Mouse (Mus musculus) stomach, embryonic 14.5 days (tissue): ENCODE measurements around the gene Sirpa. TPM values are rescaled to one million over a fixed set of nuclear protein-coding genes. Genes with fewer than 3 reads are reported as not detected.

Experiments used
- ATAC-seq: fragments of 200-750 bp; cut with Nextera tagmentation; 2 replicates; pipeline ENCODE4 v1.8.0; 2017; ENCODE audit warnings: low read depth, moderate TSS enrichment; ENCODE audit not compliant: insufficient number of reproducible peaks, insufficient read depth, low FRiP score
- H3K27ac ChIP-seq: fragments of 300-500 bp; sonication (generic); 2 replicates; pipeline ENCODE4 v1.5.1; 2014; ENCODE audit warnings: mild to moderate bottlenecking, low read length, moderate library complexity, mixed read lengths
- H3K27me3 ChIP-seq: fragments of 300-500 bp; sonication (generic); 2 replicates; pipeline ENCODE4 v1.6.1; 2014; ENCODE audit warnings: low read length, control low read depth, mixed read lengths; ENCODE audit not compliant: control insufficient read depth, insufficient read depth
- H3K36me3 ChIP-seq: fragments of 300-500 bp; sonication (generic); 2 replicates; pipeline ENCODE4 v1.6.1; 2014; ENCODE audit warnings: mild to moderate bottlenecking, control low read depth, low read length, moderate library complexity, mixed read lengths; ENCODE audit not compliant: control insufficient read depth, insufficient read depth
- H3K4me1 ChIP-seq: fragments of 300-500 bp; sonication (generic); 2 replicates; pipeline ENCODE4 v1.6.1; 2014; ENCODE audit warnings: low read length, control low read depth, mixed read lengths; ENCODE audit not compliant: control insufficient read depth, insufficient read depth
- H3K4me2 ChIP-seq: fragments of 300-500 bp; sonication (generic); replicated peaks from 2 replicates; pipeline ENCODE4 v1.6.1; 2014; ENCODE audit warnings: low read depth, low read length, control low read depth
- H3K4me3 ChIP-seq: fragments of 300-500 bp; sonication (generic); 2 replicates; pipeline ENCODE4 v1.5.1; 2014; ENCODE audit warnings: low read depth, low read length, control low read depth
- H3K9ac ChIP-seq: fragments of 300-500 bp; sonication (generic); replicated peaks from 2 replicates; pipeline ENCODE4 v1.6.1; 2014; ENCODE audit warnings: low read depth, mild to moderate bottlenecking, control low read depth, low read length, moderate library complexity, mixed read lengths
- H3K9me3 ChIP-seq: fragments of 300-500 bp; sonication (generic); 2 replicates; pipeline ENCODE4 v1.6.1; 2016; ENCODE audit warnings: low read depth, low read length, control low read depth; ENCODE audit not compliant: control insufficient read depth
- WGBS: fragments of 180-500 bp; shearing (Covaris S2); extraction: QIAGEN DNeasy Blood & Tissue Kit; methylation state at CpG from one replicate; pipeline ENCODE4 v1.1.7; 2014; 5-methylcytosine and 5-hydroxymethylcytosine counted together
- polyA plus RNA-seq: library from polyadenylated mRNA; unstranded; fragments of >200 nt; fragmentation: Nextera tagmentation; extraction: Ambion mirVana; gene quantifications from 2 replicates; pipeline ENCODE4 v1.2.1, GENCODE M21; 2014

The Sirpa gene
- polyA plus RNA-seq, 1 experiment from 2014 or later: 27.4 TPM

DNA sequence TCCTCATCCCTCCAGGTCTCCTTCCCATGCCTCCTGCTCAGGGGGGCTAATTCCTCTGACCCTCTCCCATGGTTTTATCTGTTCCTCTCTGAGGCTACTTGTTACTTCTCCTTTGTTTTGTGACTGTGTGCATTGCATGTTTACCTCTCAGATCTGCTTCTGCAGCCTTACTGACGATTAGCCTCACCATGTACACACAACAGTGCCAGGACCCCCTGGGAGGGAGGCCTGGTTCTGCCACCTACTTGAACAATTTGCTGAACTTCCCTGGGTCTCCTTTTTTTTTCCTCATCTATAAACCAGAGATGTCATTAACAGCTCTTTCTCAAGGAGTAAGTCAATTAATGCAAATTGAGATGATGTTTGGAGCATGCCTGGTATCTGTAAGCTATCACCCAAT, 4.9 kb downstream of the Sirpa start:
- Histone ChIP-seq H3K9me3 (no peaks in the 10 kb centered on the region), H3K27ac (no peak overlapping the region), H3K36me3 (no peaks in the 10 kb centered on the region), H3K9ac (no peak overlapping the region), H3K27me3 (no peaks in the 10 kb centered on the region), H3K4me2 (no peak overlapping the region), H3K4me1 (peaks cover 8% of the 10 kb centered on the region; the same call in 1 of the 2 replicates), H3K4me3 (no peak overlapping the region)
- WGBS: 42% methylated on average over 1 of the region's 1 CpGs
- no peak for ATAC-seq

DNA sequence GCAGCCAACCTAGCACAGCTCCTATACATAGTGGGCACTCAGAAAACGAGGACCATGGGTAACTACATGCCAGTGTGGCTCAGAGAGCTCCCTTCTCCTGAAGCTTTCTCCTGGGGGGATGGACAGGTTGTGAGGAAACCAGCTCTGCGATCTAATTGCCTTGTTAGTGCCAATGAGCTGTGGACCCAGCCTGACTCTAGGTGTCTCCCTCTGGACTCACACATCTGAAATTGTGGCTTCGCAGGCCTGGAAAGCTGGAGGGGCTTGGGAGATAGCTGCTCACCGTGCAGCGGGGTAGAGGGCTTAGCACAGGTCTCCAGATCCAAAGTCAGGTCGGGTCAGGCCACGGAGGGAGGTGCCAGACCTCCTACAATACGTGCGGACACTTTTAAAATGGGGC, 5.5 kb downstream of the Sirpa start:
- no peak for ATAC-seq
- WGBS: 55% methylated on average over 9 of the region's 9 CpGs
- Histone ChIP-seq H3K4me3 (no peak overlapping the region), H3K4me1 (peaks cover 8% of the 10 kb centered on the region; the same call in 1 of the 2 replicates), H3K36me3 (no peaks in the 10 kb centered on the region), H3K4me2 (no peak overlapping the region), H3K27me3 (no peaks in the 10 kb centered on the region), H3K27ac (no peak overlapping the region), H3K9me3 (no peaks in the 10 kb centered on the region), H3K9ac (no peak overlapping the region)

DNA sequence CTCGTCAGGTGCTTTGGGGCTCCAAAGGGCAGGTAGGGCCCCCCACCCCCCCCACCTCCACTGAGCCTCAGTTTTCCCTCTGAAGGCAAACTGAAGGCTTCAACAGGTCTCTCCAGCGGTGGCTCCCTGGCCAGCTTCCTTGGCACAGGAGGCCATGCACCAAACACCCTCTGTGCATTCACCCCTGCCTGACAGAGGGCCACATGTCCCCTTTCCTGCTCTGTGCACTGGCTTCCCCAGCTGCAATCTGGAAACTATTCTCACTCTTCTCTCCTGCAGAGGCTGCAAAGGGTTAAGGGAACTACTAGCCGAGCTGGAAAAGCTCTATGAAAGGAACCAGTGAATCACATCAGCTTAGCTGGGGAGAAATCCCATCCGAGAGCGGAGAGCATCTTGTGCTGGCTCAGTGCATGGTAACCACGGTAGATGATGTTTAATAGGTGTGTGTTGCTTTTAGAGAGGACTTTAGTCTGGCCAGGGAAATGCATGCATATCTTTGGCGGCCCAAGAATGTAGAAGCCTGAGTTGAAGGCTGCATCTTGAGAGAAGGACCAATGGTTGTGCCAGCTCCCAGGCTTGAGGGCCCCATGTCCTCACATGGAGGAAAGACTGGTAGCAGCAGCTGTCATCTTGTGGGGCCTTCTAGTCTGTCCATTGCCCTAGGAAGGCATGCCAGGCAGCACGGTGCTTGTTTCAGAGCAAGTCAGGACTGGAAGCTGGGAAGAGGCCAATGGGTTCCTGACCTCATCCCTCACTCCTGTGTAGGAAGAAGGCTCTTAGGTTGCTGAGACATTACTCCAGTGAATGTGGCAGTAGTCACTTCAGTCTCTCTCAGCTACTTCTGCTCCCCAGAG, 6.8 kb downstream of the Sirpa start:
- Histone ChIP-seq H3K9ac (no peak overlapping the region), H3K9me3 (no peaks in the 10 kb centered on the region), H3K4me3 (no peak overlapping the region), H3K36me3 (no peaks in the 10 kb centered on the region), H3K27me3 (no peaks in the 10 kb centered on the region), H3K4me2 (no peak overlapping the region), H3K4me1 (peaks cover 3% of the 10 kb centered on the region; the same call in 1 of the 2 replicates), H3K27ac (no peak overlapping the region)
- ATAC-seq: no peak
- 68% methylated on average over 8 of the region's 8 CpGs for WGBS

DNA sequence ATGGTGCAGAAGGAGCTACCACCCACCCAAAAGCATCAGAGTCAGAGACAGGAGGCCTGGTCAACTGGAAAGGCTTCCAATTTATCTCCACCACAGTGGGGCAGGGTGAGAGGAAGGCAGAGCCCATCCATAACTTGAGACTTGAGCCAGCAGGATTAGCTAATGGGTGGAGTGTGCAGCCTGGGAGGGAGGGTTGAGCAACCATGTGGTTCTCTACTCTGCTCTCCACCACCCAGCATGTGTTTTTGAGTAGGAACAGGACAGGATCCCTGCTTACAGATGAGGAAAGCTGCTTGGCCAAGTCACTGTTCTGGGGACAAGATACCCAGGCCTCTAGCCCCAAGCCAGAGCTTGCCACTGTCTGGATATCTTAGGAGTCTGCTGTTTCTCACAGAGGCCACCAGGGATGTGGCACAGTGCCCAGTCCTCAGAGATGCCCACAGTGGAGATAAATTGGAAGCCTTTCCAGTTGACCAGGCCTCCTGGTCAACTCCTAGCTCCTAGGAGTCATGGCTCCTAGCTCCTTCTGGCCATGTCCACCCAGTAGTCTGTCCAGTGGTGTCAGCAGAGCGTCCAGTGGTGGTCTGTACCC, 8.5 kb downstream of the Sirpa start:
- H3K27ac ChIP-seq: no peak overlapping the region
- no peaks in the 10 kb centered on the region for H3K36me3 ChIP-seq
- H3K9me3 ChIP-seq: no peaks in the 10 kb centered on the region
- no peak overlapping the region for H3K4me3 ChIP-seq
- WGBS: 81% methylated on average over 1 of the region's 1 CpGs
- no peak for ATAC-seq
- H3K27me3 ChIP-seq: no peaks in the 10 kb centered on the region
- H3K4me1 ChIP-seq: no peaks in the 10 kb centered on the region
- H3K9ac ChIP-seq: no peak overlapping the region
- no peak overlapping the region for H3K4me2 ChIP-seq

- no peaks in the 10 kb centered on the region for H3K4me1 ChIP-seq
- ATAC-seq: no peak
- 80% methylated on average over 10 of the region's 10 CpGs for WGBS
These were observed 9.4 kb downstream of the Sirpa start for GRCm38 (mm10) chr2:129601894-129602663.

DNA sequence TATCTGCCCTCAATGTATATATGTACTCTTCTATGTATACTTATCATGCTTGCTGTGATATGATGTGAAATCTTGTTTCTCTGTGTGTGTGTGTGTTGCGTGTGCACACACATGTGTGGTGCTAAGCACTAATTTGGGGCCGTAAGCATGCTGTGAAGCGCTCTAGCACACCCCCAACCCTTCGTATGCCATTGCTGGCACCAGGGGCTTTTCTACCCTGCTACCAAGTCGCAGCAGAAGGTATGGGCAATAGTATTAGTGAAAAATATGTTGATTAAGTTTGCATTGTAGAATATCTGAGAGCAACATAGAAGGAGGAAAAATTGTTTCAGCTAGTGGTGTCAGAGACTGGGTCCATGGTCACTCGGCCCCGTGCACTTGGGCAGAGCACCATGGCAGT, 10.2 kb downstream of the Sirpa start:
- Histone ChIP-seq H3K4me3 (no peak overlapping the region), H3K9ac (no peak overlapping the region), H3K9me3 (no peaks in the 10 kb centered on the region), H3K27ac (no peak overlapping the region), H3K4me2 (no peak overlapping the region), H3K27me3 (no peaks in the 10 kb centered on the region), H3K36me3 (no peaks in the 10 kb centered on the region), H3K4me1 (no peaks in the 10 kb centered on the region)
- ATAC-seq: no peak
- 93% methylated on average over 7 of the region's 7 CpGs for WGBS

More at GRCm38 (mm10) chr2:129601894-129602663, 9.4 kb downstream of the Sirpa start:
- H3K27me3 ChIP-seq: no peaks in the 10 kb centered on the region
- no peak overlapping the region for H3K4me2 ChIP-seq
- H3K27ac ChIP-seq: no peak overlapping the region
- no peak overlapping the region for H3K9ac ChIP-seq
- no peaks in the 10 kb centered on the region for H3K36me3 ChIP-seq
- no peak overlapping the region for H3K4me3 ChIP-seq
- no peaks in the 10 kb centered on the region for H3K9me3 ChIP-seq

DNA sequence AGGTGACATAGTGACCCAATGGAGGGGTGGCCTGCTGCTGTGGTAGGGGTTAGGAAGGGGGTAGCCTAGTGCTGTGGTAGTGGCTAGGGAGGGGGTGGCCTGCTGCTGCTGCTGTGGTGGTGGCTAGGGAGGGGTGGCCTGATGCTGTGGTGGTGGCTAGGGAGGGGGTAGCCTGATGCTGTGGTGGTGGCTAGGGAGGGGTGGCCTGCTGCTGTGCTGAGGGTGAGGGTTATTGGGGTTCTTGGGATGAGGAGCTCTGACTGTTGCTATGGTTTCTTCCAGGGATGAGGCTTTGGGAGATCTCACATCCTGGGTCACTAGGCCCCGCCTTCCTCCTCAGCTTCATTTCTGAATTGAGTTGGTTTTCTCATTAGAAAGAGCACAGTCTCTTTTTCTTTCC, 10.9 kb downstream of the Sirpa start:
- Histone ChIP-seq H3K27ac (no peak overlapping the region), H3K27me3 (no peaks in the 10 kb centered on the region), H3K4me3 (no peak overlapping the region), H3K9me3 (no peaks in the 10 kb centered on the region), H3K36me3 (no peaks in the 10 kb centered on the region), H3K9ac (no peak overlapping the region), H3K4me1 (no peaks in the 10 kb centered on the region), H3K4me2 (no peak overlapping the region)
- WGBS: 78% methylated on average over 1 of the region's 1 CpGs
- ATAC-seq: peak; percentile 90

DNA sequence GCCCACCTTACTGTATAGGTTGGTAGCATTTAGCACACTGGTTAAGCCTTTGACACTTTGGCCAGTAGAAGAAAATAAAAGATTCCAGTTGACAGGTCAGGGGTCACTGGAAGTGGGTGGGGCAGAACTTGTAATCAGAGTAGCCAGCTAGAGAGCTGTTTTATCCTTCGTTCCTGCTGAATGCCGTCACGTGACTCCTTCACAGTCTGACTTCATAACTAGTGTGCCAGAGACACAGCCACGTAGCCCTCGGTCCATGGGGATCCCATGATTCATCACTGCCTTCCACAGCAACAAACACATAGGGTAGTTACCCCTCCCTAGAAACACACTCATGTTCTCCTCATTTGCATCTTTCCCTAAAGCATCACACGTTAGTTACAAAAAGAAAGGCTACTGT, 11.4 kb downstream of the Sirpa start:
- no peak overlapping the region for H3K4me3 ChIP-seq
- no peaks in the 10 kb centered on the region for H3K27me3 ChIP-seq
- no peaks in the 10 kb centered on the region for H3K9me3 ChIP-seq
- H3K4me2 ChIP-seq: no peak overlapping the region
- 32% methylated on average over 6 of the region's 6 CpGs for WGBS
- no peak for ATAC-seq
- H3K4me1 ChIP-seq: no peaks in the 10 kb centered on the region
- H3K36me3 ChIP-seq: no peaks in the 10 kb centered on the region; the same call in 1 of the 2 replicates
- H3K9ac ChIP-seq: no peak overlapping the region
- no peak overlapping the region for H3K27ac ChIP-seq
